Mouse (Mus musculus) midbrain, postnatal 0 days (tissue): ENCODE results near the gene 1700029P11Rik. TPM values are rescaled to one million over a fixed set of nuclear protein-coding genes. Genes with fewer than 3 reads are reported as not detected.

ENCODE experiments used
- ATAC-seq: fragments of 200-750 bp; cut with Nextera tagmentation; 2 replicates; pipeline ENCODE4 v1.8.0; 2017; ENCODE audit warnings: moderate number of reproducible peaks, mild to moderate bottlenecking, moderate TSS enrichment, moderate library complexity; ENCODE audit not compliant: low FRiP score
- DNase-seq: peaks from one replicate; pipeline ENCODE4 v3.0.0-alpha.2; 2015; ENCODE audit warnings: low spot score
- H3K27ac ChIP-seq: fragments of 300-500 bp; sonication (generic); 2 replicates; pipeline ENCODE4 v1.5.1; 2014; ENCODE audit warnings: low read depth, mild to moderate bottlenecking, low read length, mixed read lengths
- H3K27me3 ChIP-seq: fragments of 300-500 bp; sonication (generic); 2 replicates; pipeline ENCODE4 v1.6.1; 2014; ENCODE audit warnings: low read length, control low read depth, mixed read lengths; ENCODE audit not compliant: insufficient read depth
- H3K36me3 ChIP-seq: fragments of 300-500 bp; sonication (generic); 2 replicates; pipeline ENCODE4 v1.6.1; 2014; ENCODE audit warnings: low read length, control low read depth, mixed read lengths; ENCODE audit not compliant: insufficient read depth
- H3K4me1 ChIP-seq: fragments of 300-500 bp; sonication (generic); 2 replicates; pipeline ENCODE4 v1.6.1; 2014; ENCODE audit warnings: mild to moderate bottlenecking, control low read depth, antibody characterized with exemption, low read length, mixed read lengths; ENCODE audit not compliant: insufficient read depth
- H3K4me2 ChIP-seq: fragments of 300-500 bp; sonication (generic); 2 replicates; pipeline ENCODE4 v1.6.1; 2014; ENCODE audit warnings: low read depth, mild to moderate bottlenecking, low read length, mixed read lengths; ENCODE audit not compliant: poor library complexity, severe bottlenecking
- H3K4me3 ChIP-seq: fragments of 300-500 bp; sonication (generic); 2 replicates; pipeline ENCODE4 v1.5.1; 2014; ENCODE audit warnings: low read depth, mild to moderate bottlenecking, low read length, moderate library complexity
- H3K9ac ChIP-seq: fragments of 300-500 bp; sonication (generic); replicated peaks from 2 replicates; pipeline ENCODE4 v1.6.1; 2014; ENCODE audit warnings: mild to moderate bottlenecking, low read length, moderate library complexity, mixed read lengths; ENCODE audit not compliant: poor library complexity, severe bottlenecking
- H3K9me3 ChIP-seq: fragments of 300-500 bp; sonication (generic); 2 replicates; pipeline ENCODE4 v1.6.1; 2016; ENCODE audit warnings: low read length, control low read depth
- CTCF ChIP-seq: IDR thresholded peaks from 2 replicates; pipeline ENCODE4 v1.5.1; 2016; ENCODE audit warnings: antibody characterized with exemption, mild to moderate bottlenecking
- WGBS: fragments of 180-500 bp; shearing (Covaris S2); extraction: QIAGEN DNeasy Blood & Tissue Kit; methylation state at CpG from one replicate; pipeline ENCODE4 v1.1.7; 2014; 5-methylcytosine and 5-hydroxymethylcytosine counted together
- polyA plus RNA-seq: library from polyadenylated mRNA; unstranded; fragments of >200 nt; fragmentation: Nextera tagmentation; extraction: Ambion mirVana; gene quantifications from 2 replicates; pipeline ENCODE4 v1.2.1, GENCODE M21; 2015
- total RNA-seq: library from RNA; depleted of rRNA; stranded (reverse); fragments of >200 nt; gene quantifications from 2 replicates; pipeline ENCODE4 v1.2.3, GENCODE M21; 2014

The 1700029P11Rik gene
- total and polyA plus RNA-seq, 2 experiments from 2014 or later: not detected

DNA sequence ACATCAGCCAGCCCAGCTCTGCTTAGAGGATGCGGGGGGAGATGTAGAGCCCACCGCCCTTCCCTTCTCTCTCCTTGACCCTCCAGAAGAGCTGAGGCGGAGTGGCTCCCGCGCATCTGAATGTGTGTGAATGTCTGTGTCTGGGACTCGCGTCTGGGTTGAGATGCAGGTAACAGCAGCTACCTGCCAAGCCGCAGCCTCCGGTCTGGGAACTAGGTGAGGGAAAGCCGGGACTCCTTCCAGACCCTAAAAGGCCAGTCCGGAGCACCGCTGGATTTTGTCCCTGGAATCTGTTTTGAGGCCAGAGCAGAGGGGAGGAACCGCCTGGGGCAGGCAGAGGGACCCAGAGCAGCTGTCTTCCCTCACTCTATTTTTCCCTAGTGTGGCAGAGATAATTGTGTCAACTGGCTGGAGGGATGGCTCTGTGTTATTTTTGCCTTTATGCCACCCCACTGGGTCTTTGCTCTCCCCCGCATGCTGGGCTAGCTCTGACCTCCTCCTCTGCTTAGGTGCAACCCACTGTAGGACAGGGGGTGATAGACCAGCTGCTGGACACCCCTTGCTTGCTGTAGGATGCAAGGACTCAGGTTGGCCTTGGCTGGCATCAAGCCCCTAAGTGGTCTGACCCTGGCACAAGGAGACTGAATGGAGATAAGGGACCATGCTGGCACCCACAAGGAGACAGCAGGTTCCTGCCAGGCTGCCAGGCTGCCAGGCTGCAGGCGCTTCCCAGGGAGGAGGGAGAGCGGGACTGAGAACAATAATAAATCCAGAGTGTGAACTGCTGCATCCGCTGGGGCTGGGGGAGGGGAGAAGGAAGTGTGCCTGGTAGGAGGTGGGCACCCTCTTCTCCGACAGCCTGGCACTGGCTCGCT is 43.0 kb upstream of the 1700029P11Rik start:
- Histone ChIP-seq H3K4me2 (peak overlapping the region; percentile 70), H3K9ac (peak overlapping the region; percentile 83), H3K4me1 (peaks cover 17% of the 10 kb centered on the region; the same call in 1 of the 2 replicates), H3K36me3 (0 out of 2 replicates have a peak, but pooled peaks cover 4% of the 10 kb centered on the region), H3K4me3 (peak overlapping the region; percentile 70), H3K27me3 (no peaks in the 10 kb centered on the region), H3K27ac (peak overlapping the region; percentile 94), H3K9me3 (no peaks in the 10 kb centered on the region)
- no peak for TF ChIP-seq CTCF
- 2% methylated on average over 19 of the region's 19 CpGs for WGBS
- peak; percentile 44 for ATAC-seq
- peak; percentile 69 for DNase-seq

DNA sequence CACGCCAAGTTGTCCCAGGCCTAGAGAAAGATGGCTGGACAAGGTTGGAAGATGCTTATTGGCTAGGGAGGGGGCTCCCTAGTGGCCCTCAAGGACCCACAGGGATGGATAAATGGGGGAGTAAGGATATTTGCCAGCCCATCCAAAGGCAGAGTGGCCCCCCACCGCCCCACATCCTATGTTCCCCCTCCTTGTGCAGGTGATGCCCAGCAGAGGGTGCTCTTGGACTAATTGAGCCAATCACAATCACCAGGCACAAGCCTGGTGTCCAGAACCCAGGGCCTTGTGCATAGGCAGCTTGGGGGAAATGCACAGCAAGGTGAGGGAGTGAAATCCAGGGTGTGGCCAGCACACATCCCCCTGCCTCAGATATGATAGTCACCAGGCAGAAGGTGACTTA is 42.1 kb upstream of the 1700029P11Rik start:
- Histone ChIP-seq H3K4me2 (peak overlapping the region; percentile 70), H3K36me3 (0 out of 2 replicates have a peak, but pooled peaks cover 4% of the 10 kb centered on the region), H3K9me3 (no peaks in the 10 kb centered on the region), H3K9ac (peak overlapping the region; percentile 83), H3K4me3 (peak overlapping the region; percentile 70), H3K27me3 (no peaks in the 10 kb centered on the region), H3K4me1 (peaks cover 17% of the 10 kb centered on the region; the same call in 1 of the 2 replicates), H3K27ac (peak overlapping the region; percentile 94)
- 38% methylated on average over 2 of the region's 2 CpGs for WGBS
- TF ChIP-seq CTCF: peak; percentile 78
- DNase-seq (peak; percentile 75), ATAC-seq (no peak)

DNA sequence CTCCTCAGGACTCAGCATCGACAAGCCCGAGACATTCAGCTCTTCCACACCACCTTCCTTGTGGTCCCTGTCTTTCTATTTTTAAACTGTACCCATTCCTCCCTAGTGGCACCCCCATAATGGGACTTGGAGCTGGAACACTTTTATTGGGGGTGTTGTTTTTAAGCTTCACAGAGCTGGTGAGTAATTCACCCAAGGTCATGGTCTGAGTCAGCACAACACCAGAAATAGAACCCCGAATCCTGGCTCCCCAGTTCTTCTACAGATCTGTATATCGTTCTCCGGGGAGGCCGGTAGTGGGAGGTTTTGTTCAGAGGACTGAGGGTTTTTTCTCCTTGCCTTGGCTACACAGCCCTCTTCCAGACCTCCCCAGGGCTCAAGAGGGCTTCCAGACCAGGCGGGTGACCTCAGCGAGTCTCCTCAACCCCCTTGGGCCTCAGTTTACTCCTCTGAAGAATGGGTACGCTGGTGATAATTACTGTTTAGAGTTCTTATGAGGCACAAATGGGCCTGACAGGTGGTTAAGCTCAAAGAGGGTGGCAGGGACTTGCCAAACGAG is 41.1 kb upstream of the 1700029P11Rik start:
- H3K27me3 ChIP-seq: no peaks in the 10 kb centered on the region
- 92% methylated on average over 10 of the region's 10 CpGs for WGBS
- peak overlapping the region; percentile 70 for H3K4me2 ChIP-seq
- H3K4me3 ChIP-seq: no peak overlapping the region
- H3K9ac ChIP-seq: no peak overlapping the region; the same call in 1 of the 2 replicates
- peaks cover 17% of the 10 kb centered on the region; the same call in 1 of the 2 replicates for H3K4me1 ChIP-seq
- TF ChIP-seq CTCF: no peak
- 0 out of 2 replicates have a peak, but pooled peaks cover 4% of the 10 kb centered on the region for H3K36me3 ChIP-seq
- H3K27ac ChIP-seq: no peak overlapping the region
- DNase-seq: no peak
- no peaks in the 10 kb centered on the region for H3K9me3 ChIP-seq
- ATAC-seq: no peak

DNA sequence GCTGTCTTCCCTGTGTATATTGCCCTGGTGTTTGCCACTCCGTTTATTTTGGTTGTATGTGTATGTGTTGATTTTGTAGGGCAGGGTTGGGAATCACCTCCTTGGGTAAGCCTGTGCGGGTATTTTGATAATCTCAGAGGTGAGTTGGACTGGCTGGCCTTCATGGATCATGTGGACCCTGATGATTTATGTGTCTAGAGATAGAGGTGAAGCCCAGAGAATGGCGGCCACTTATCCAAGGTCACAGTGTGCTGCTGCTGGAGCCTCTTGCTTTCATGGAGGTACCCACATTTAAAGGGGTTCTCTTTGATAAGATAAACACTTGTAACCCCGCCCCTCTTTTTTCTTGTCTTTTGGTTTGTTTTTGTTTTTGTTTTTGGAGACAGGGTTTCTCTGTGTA is 40.6 kb upstream of the 1700029P11Rik start:
- Histone ChIP-seq H3K4me2 (no peak overlapping the region), H3K4me3 (no peak overlapping the region)
- 93% methylated on average over 4 of the region's 4 CpGs for WGBS

DNA sequence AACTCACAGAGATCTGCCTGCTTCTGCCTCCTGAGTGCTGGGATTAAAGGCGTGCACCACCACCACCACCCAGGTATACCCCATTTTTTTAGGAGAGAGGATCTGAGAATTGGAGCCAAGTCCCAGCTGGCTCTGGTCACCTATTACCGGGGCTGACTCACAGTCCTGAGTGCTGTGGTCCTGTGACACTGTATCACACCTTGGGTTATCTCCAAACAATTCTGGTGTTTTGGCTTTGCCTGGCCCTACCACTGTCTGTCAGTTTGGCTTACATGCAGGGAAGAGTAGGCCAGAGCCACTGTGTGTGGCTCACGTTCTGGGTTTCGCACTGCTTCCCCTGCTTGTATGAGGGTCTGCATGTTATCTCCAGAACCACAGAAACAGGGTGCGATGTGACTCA is 40.1 kb upstream of the 1700029P11Rik start:
- no peak for ATAC-seq
- H3K4me2 ChIP-seq: no peak overlapping the region
- H3K4me1 ChIP-seq: peaks cover 17% of the 10 kb centered on the region; the same call in 1 of the 2 replicates
- no peak for TF ChIP-seq CTCF
- WGBS: 91% methylated on average over 5 of the region's 5 CpGs
- H3K36me3 ChIP-seq: 0 out of 2 replicates have a peak, but pooled peaks cover 4% of the 10 kb centered on the region
- H3K9ac ChIP-seq: no peak overlapping the region
- no peak overlapping the region for H3K4me3 ChIP-seq
- H3K9me3 ChIP-seq: no peaks in the 10 kb centered on the region
- H3K27me3 ChIP-seq: no peaks in the 10 kb centered on the region
- H3K27ac ChIP-seq: no peak overlapping the region
- no peak for DNase-seq

More for the DNA sequence above, 40.6 kb upstream of the 1700029P11Rik start:
- DNase-seq: no peak
- no peak overlapping the region for H3K27ac ChIP-seq
- no peak for TF ChIP-seq CTCF
- no peak overlapping the region for H3K9ac ChIP-seq
- no peaks in the 10 kb centered on the region for H3K27me3 ChIP-seq
- H3K9me3 ChIP-seq: no peaks in the 10 kb centered on the region
- 0 out of 2 replicates have a peak, but pooled peaks cover 4% of the 10 kb centered on the region for H3K36me3 ChIP-seq
- ATAC-seq: no peak
- peaks cover 17% of the 10 kb centered on the region; the same call in 1 of the 2 replicates for H3K4me1 ChIP-seq

DNA sequence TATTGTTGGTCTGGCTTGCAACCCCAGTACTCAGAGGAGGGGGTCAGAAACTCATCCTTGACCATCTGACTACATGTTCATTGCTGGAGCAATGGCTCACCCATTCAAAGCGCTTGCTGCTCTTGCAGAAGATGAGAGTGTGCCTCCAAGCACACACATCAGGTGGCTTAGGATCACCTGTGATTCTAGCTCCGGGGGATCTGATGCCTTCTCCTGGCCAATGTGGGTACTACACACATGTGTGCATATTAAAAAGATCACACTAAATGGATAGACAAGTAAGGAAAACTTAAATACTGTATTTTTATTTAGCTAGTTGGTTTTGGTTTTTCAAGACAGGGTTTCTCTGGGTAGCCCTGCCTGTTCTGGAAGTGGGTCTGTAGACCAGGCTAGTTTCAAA is 39.3 kb upstream of the 1700029P11Rik start:
- no peaks in the 10 kb centered on the region for H3K27me3 ChIP-seq
- no peak overlapping the region for H3K9ac ChIP-seq
- no peak overlapping the region for H3K27ac ChIP-seq
- no peak overlapping the region for H3K4me2 ChIP-seq
- peaks cover 17% of the 10 kb centered on the region; the same call in 1 of the 2 replicates for H3K4me1 ChIP-seq
- H3K9me3 ChIP-seq: no peaks in the 10 kb centered on the region
- WGBS: 95% methylated on average over 2 of the region's 2 CpGs
- peak; percentile 49 for TF ChIP-seq CTCF
- ATAC-seq: no peak
- no peak for DNase-seq
- no peak overlapping the region for H3K4me3 ChIP-seq
- H3K36me3 ChIP-seq: 0 out of 2 replicates have a peak, but pooled peaks cover 4% of the 10 kb centered on the region
